Mouse (Mus musculus): ENCODE measurements around the gene Rsrc1. TPM values are rescaled to one million over a fixed set of nuclear protein-coding genes. Genes with fewer than 3 reads are reported as not detected.
A peak's percentile ranks its signal among the peaks of the same experiment; 100 is the strongest.

Rsrc1 gene
- total RNA-seq (2017): 42.1 and 45.8 TPM in 2 replicates

- peak in 1 of 2 experiments; percentile 12; a peak in 1 of 4 replicates for ATAC-seq (replicated peaks in 1 of 2; ENCODE audit: insufficient read depth in 1 of 2, low FRiP score in 2 of 2, low TSS enrichment in 1 of 2, low read depth in 1 of 2, poor library complexity in 2 of 2, severe bottlenecking in 2 of 2)
These were observed at the start of gene Rsrc1 for GRCm38 (mm10) chr3:66981101-66981661. Gene Rsrc1 (plus strand): TSS chr3:66981390.

GRCm38 (mm10) chr3:66939675-66940074 lies 41.5 kb upstream of the Rsrc1 start:
- ATAC-seq (replicated peaks in 1 of 2; ENCODE audit: insufficient read depth in 1 of 2, low FRiP score in 2 of 2, low TSS enrichment in 1 of 2, low read depth in 1 of 2, poor library complexity in 2 of 2, severe bottlenecking in 2 of 2): no peak

GRCm38 (mm10) chr3:66955126-66955525 lies 26.1 kb upstream of the Rsrc1 start:
- ATAC-seq (replicated peaks in 1 of 2; ENCODE audit: insufficient read depth in 1 of 2, low FRiP score in 2 of 2, low TSS enrichment in 1 of 2, low read depth in 1 of 2, poor library complexity in 2 of 2, severe bottlenecking in 2 of 2): no peak

GRCm38 (mm10) chr3:66959972-66960371 lies 21.2 kb upstream of the Rsrc1 start:
- ATAC-seq (replicated peaks in 1 of 2; ENCODE audit: insufficient read depth in 1 of 2, low FRiP score in 2 of 2, low TSS enrichment in 1 of 2, low read depth in 1 of 2, poor library complexity in 2 of 2, severe bottlenecking in 2 of 2): peak in 1 of 2 experiments; percentile 45; a peak in 3 of 4 replicates

- no peak for ATAC-seq (replicated peaks in 1 of 2; ENCODE audit: insufficient read depth in 1 of 2, low FRiP score in 2 of 2, low TSS enrichment in 1 of 2, low read depth in 1 of 2, poor library complexity in 2 of 2, severe bottlenecking in 2 of 2)
These were observed 16.3 kb upstream of the Rsrc1 start for GRCm38 (mm10) chr3:66964884-66965283.

- ATAC-seq (replicated peaks in 1 of 2; ENCODE audit: insufficient read depth in 1 of 2, low FRiP score in 2 of 2, low TSS enrichment in 1 of 2, low read depth in 1 of 2, poor library complexity in 2 of 2, severe bottlenecking in 2 of 2): no peak
These were observed 13.7 kb upstream of the Rsrc1 start for GRCm38 (mm10) chr3:66967508-66967907.

GRCm38 (mm10) chr3:66970261-66970660 lies 10.9 kb upstream of the Rsrc1 start:
- ATAC-seq (replicated peaks in 1 of 2; ENCODE audit: insufficient read depth in 1 of 2, low FRiP score in 2 of 2, low TSS enrichment in 1 of 2, low read depth in 1 of 2, poor library complexity in 2 of 2, severe bottlenecking in 2 of 2): no peak

- ATAC-seq (replicated peaks in 1 of 2; ENCODE audit: insufficient read depth in 1 of 2, low FRiP score in 2 of 2, low TSS enrichment in 1 of 2, low read depth in 1 of 2, poor library complexity in 2 of 2, severe bottlenecking in 2 of 2): no peak
These were observed 10.4 kb upstream of the Rsrc1 start for GRCm38 (mm10) chr3:66970661-66971331.

GRCm38 (mm10) chr3:66972191-66972950 lies 8.8 kb upstream of the Rsrc1 start:
- no peak for ATAC-seq (replicated peaks in 1 of 2; ENCODE audit: insufficient read depth in 1 of 2, low FRiP score in 2 of 2, low TSS enrichment in 1 of 2, low read depth in 1 of 2, poor library complexity in 2 of 2, severe bottlenecking in 2 of 2)

GRCm38 (mm10) chr3:66973391-66973943 lies 7.7 kb upstream of the Rsrc1 start:
- peak; percentile 33 to 38; a peak in 3 of 4 replicates for ATAC-seq (replicated peaks in 1 of 2; ENCODE audit: insufficient read depth in 1 of 2, low FRiP score in 2 of 2, low TSS enrichment in 1 of 2, low read depth in 1 of 2, poor library complexity in 2 of 2, severe bottlenecking in 2 of 2)

GRCm38 (mm10) chr3:66974501-66974900 lies 6.7 kb upstream of the Rsrc1 start:
- ATAC-seq (replicated peaks in 1 of 2; ENCODE audit: insufficient read depth in 1 of 2, low FRiP score in 2 of 2, low TSS enrichment in 1 of 2, low read depth in 1 of 2, poor library complexity in 2 of 2, severe bottlenecking in 2 of 2): no peak

GRCm38 (mm10) chr3:66976889-66977615 lies 4.1 kb upstream of the Rsrc1 start:
- ATAC-seq (replicated peaks in 1 of 2; ENCODE audit: insufficient read depth in 1 of 2, low FRiP score in 2 of 2, low TSS enrichment in 1 of 2, low read depth in 1 of 2, poor library complexity in 2 of 2, severe bottlenecking in 2 of 2): no peak

- no peak for ATAC-seq (replicated peaks in 1 of 2; ENCODE audit: insufficient read depth in 1 of 2, low FRiP score in 2 of 2, low TSS enrichment in 1 of 2, low read depth in 1 of 2, poor library complexity in 2 of 2, severe bottlenecking in 2 of 2)
These were observed 3.3 kb upstream of the Rsrc1 start for GRCm38 (mm10) chr3:66977811-66978456.

GRCm38 (mm10) chr3:66978457-66979381 lies 2.5 kb upstream of the Rsrc1 start:
- no peak for ATAC-seq (replicated peaks in 1 of 2; ENCODE audit: insufficient read depth in 1 of 2, low FRiP score in 2 of 2, low TSS enrichment in 1 of 2, low read depth in 1 of 2, poor library complexity in 2 of 2, severe bottlenecking in 2 of 2)

GRCm38 (mm10) chr3:66979491-66979890 lies 1.7 kb upstream of the Rsrc1 start:
- no peak for ATAC-seq (replicated peaks in 1 of 2; ENCODE audit: insufficient read depth in 1 of 2, low FRiP score in 2 of 2, low TSS enrichment in 1 of 2, low read depth in 1 of 2, poor library complexity in 2 of 2, severe bottlenecking in 2 of 2)
